Mouse (Mus musculus) fat pad, adult 2 months (tissue): ENCODE measurements around the gene Apod.
A peak's percentile ranks its signal among the peaks of the same experiment; 100 is the strongest.

ENCODE experiments used
- DNase-seq: peaks from one replicate; pipeline ENCODE4 v3.0.0-alpha.2; 2011; ENCODE audit warnings: low read depth, low spot score; ENCODE audit errors: extremely low read depth

Gene Apod

DNA sequence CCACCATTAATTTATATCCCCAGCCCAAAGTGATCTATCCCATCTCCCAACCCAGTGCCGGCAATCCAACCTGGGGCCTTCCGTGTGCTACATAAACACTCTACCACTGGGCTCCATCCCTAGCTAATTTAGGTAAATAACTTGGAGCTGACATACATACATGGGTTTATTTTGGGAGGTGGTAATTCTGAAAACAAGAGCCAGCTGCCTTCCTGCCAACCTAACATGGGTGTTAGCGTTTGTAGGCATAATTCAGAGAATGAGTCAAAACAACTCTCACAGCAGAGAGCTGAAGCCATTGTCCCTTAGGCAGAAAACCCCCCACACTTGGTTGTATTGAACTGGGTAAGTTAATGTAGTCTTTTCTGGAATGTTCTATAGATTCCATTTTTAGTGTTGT lies 26.9 kb downstream of the Apod start:
- DNase-seq = no peak

DNA sequence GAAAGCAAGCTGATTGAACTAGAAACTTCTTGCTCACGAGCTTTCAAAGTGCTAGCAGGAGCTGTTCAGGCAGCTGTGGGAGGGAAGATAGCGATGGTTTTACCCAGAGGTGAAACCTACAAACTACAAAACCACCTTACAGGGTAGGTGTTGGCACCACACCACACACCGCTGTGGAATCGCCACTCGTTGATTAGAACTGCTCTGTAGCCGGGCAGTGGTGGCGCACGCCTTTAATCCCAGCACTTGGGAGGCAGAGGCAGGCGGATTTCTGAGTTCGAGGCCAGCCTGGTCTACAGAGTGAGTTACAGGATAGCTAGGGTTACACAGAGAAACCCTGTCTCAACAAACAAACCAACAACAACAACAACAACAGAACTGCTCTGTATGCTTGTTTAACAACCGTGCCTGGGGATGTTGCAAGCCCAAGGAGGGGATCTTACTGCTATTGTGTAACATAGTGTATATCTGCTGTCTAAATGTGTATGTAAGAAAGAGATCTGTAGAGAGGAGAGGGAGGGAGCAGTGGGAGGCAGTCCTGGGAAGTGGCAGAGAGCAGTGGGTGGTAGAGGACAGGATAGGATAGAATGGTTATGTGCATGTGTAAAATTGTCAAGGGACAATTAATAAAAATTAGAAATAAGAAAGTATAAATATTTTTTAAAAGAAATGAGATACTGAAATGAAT lies 27.7 kb downstream of the Apod start:
- DNase-seq = no peak

DNA sequence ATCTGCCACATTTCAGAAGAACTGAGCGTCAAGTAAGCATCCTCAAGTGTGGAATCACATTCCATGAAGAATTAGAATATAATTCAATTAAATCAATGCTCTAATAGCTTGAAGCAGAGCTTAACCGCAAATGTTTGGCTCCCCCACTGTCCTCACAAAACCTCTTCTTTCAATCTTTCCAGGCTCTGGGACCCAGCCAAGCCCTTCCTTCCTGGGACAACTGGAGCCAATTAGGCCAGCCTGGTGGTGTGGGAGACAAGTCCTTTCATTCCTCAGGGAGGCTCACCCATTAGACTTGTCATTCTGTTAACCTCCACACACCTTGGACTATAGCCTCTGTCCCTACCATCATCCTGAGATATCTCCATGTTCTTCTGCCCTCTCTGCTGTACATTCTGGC lies 32.6 kb downstream of the Apod start:
- DNase-seq = no peak

DNA sequence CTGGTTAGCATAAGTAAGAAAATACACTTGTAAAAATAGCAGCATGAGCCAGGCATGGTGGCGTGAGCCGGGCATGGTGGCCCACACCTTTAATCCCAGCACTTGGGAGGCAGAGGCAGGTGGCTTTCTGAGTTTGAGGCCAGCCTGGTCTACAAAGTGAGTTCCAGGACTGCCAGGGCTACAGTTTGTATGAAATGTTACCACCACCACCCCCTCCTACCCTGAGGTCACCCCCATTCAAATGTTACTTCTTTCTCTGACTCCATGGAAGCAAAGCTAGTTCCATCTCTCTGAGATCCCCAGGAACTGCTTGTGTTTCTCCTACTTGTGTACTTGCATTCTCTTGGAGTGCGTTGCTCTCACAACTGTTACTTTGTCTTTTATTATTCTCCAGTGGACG lies 34.4 kb downstream of the Apod start:
- DNase-seq = no peak

DNA sequence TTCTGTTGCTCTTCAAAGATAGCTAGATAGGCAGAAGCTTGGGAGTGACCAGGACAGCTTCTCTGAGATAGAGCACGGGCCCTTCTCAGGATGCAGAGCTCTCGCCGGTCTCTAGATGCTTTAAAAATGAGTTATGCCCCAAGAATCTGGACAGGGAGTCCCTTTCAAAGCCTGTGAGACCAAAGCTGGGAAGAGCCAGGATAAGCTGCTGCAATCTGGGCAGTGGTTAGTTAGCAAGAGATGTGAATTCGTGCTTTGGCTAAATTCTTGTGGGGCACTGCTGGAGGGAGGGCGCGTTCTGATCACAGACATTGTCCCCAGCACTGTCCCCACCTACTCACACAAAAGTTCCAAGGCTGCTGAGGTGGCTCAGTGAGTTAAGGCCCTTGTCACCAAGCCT lies 36.0 kb downstream of the Apod start:
- no peak for DNase-seq

DNA sequence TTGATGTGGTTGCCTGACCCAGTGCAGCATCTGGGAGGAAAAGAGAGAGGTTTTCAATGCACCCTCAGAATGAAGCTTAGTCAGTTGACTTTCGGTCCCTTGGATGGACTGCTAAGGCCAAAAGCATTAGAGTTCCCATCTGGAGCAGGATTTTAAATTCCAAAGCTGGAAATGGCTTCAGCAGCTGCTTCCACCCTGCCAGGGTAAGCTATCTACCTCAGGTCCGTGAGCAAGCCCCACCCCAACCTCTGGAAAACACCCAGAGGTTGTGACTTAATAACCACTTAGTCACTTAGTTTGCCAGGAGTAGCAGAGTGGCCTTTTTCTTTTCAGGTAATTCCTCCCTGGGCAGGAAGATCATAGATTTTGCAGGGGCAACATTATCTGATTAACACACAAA lies 36.5 kb downstream of the Apod start:
- no peak for DNase-seq

DNA sequence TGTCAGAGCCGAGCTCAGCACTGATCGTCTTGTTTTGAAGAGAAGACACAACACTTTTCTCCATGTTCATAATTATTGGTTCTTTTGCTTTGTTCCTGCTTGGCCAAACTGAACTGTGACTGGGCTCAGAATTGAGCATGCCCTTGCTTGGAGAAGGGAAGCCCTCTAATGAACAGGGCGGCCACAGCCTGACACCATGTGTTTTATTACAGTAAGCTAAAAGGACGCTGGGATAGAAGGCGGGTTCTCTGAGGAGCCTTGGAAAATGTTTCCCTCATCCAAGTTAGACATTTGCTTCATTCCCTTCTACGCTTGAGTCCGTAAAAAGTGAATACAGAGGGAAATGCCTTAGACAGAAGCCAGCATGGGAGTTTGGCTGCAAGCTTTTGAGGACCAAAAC lies 37.6 kb downstream of the Apod start:
- no peak for DNase-seq

DNA sequence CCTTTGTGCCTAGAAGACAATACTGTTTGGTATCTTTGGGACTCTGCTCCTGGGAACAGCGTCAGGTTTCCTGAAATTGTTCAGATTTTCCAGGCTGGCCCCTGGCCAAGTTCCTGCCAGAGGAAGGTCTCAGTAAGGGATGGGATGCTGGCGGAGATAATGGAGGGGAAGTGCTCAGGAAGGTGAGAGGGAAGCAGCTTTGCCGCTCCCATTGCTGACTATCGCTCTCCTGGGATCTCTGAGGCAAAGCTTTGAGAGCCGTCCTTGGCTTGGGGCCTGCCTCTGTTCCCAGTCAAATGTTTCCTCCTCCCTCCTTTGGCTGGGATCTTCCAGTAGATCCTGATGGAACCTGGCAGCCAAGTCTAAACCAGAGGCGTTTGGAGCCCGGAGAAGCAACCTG lies 38.1 kb downstream of the Apod start:
- DNase-seq = no peak

DNA sequence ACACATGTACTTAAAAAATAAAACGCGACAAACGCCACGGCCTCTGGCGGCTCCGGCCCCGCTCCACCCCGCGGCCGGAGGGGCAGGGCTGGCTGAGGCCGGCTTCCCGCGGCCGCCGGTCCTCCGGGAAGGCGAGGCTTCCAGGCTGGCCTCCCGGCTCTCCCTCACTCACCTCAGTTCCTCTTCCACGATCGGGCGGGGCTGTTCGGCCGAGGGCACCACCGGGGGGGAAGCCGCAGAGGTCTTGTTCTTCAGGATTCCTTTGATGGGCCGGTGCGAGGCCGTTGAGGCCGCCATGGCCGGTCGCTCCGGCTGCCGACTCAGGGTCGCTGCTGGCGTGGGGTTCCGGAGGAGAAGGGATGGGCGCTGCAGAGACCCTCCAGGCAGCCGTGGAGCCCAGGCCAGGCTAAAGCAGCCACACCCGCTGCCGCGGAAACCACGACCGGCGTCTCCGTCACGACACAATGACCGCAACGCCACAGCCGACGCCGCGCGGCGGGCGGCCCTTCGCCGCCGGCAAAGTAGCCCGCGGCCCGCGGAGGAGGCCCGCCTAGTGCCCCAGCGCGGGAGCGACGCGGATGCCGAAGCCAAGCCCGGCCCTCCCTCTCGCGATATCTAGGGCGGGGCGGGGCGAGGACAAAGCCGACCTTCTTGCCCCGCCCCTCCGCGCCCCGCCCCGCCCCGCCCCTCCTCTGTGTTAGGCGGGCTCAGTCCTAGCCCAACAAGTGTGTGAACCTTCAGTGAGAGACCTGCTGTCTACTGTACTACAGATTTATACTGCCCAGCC lies 39.7 kb downstream of the Apod start, which contains the start of gene Ppp1r2:
Ppp1r2 (minus strand) TSS at position 604 of the 787 bp plus-strand sequence.
- no peak for DNase-seq

DNA sequence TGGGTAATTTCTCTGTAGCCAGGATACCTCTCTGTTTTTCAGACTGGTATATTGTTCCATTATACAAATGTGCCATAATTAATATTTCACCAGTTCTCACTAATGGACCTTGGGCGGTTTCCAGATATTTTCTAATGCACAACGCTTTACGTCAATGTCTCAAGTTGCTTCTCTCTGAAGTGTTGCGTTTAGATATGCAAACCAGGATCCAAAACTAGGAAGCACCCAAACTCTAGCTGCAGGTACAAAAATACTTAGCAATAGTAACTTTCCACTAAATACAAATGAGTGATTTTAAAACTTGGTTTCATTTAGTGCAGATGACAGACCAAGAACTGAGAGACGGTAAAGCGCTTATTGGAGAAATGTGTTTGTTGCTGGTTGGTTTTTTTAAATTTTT lies 40.5 kb downstream of the Apod start:
- DNase-seq = no peak

DNA sequence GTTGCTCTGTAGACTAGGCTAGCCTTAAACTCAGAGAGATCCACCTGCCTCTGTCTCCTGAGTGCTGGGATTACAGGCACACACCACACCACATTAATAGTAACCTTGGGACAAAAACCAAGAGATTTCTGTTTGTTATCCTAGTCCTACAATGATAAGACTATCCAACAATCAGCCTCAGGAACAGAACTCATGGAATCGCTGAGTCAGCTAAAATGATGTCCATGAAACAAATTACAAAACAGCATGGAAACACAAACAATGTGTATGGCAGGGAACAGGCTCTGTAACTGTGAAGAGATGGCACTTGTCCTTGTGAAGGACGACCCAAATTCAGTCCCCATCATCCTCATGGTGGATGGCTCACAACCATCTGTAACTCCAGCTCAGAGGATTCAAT lies 47.9 kb downstream of the Apod start:
- no peak for DNase-seq

DNA sequence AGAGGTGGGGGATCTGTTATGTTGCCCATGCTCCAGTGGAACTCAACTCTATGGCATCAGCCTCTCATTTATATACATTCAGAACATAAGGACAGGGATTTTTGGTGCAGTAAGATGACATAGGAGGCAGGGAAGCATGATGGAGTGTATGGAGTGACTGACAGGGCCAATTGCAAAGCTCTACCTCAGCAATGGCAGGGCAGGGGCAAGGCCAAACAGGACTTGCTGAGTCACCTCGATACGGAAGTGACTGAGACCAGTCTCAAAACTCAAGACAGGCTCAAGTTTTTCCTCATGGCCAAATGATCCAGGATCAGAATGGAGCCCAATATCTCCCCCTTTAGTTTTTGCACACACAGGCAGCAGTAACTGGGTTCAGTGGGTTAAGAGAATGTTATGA lies 58.5 kb downstream of the Apod start:
- DNase-seq = no peak

DNA sequence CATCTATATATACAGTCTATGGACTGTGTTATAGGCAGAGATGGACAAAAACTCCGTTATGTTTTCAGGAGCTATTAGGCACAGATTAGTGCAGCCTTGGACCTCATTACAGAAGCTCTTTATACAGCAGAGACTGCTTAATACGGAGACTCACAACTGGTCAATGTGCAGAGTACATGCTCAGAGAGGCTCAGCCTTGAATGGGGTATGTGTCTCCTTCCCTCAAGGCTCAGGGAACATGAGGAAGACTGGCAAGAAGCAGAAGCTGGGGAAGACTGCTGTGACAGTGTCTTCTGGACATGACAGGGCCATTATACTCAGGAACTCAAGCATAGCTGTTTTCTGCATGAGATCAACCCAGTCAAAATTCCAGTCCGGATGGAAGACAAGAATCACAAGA lies 58.9 kb downstream of the Apod start:
- DNase-seq = no peak

DNA sequence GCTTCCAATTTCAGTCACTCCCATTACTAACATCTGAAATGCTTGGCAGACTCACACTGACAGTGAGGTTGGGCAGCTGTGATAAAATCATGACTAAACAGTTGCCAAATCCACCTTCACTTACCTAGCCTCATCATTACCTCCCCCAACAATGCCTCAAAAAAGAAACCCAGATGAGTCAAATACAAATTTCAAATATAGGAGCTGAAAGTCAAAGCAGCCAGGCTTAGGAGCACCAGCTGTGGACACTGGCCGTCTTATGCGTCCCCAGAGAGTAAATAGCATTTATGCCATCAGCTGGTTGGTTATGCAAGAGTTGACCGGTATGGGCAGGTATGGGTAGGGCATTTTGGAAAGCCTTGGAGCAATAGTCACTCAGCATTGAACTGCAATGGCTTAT lies 65.2 kb downstream of the Apod start:
- peak; percentile 30 for DNase-seq

DNA sequence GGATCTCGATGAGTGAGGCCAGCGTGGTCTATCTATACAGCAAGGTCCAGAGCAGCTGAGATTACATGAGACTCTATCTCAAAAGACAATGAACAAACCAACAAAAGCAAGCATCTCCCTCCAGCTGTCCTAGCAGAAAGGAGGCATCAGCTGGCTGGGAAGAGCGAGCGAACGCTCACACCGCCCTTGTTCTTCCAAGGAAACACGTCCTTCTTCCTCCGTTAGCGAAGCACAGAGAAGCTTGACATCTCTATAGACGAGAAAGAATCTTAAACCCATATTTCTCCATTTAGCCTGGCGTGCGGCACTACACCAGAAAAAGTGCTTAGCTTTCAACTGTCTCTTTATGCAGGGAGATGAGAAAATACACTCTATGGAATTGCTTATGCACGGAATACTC lies 65.9 kb downstream of the Apod start:
- no peak for DNase-seq

DNA sequence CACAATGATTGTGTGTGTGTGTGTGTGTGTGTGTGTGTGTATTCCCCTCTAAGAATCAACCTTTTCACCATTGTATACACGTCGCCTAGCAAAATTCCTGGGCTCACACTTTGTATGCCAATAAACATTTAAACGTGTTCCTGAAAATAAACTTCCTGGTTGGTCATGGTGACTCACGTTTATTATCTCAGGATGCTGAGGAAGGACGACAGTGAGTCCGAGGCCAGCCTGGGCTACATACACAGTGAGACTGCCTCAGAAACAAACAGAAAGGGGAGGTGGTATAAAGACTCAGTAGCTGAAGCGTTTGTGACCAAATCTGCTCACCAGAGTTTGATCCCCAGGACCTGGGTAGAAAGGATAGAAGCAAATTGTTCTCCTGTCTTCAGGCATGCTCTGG lies 67.2 kb downstream of the Apod start:
- no peak for DNase-seq
